Mouse (Mus musculus): Measurements from ENCODE around the gene Cercam.

DNA sequence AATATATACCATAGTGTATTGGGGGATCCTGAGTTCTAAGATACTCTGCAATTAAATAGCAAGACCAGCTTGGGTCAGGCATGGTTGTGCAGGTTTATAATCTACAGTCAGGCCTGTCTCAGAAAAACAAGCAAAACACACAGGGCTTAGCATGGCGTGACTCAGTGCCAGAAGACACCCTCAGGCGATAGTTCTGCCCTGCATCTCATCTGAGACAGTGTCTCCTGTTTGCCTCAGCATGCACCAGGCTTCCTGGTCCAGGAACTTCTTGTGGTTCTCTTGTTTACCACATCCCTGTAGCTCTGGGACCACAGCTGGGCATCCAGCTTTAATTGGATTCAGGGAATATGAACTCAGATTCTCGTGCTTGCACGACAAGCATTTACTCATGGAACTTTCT is 3.8 kb upstream of the Cercam start:
- TF ChIP-seq CTCF (IDR thresholded peaks at IDR 0.05; ENCODE audit: borderline replicate concordance, insufficient read depth, low read length) = no peak
- TF ChIP-seq POLR2A (IDR thresholded peaks at IDR 0.05; ENCODE audit: low read depth, low read length) = no peak

Measured in embryonic fibroblast, embryonic 13.5 days (primary cell).